Mouse (Mus musculus): ENCODE data around the gene Thsd4. TPM values are rescaled to one million over a fixed set of nuclear protein-coding genes. Genes with fewer than 3 reads are reported as not detected.

The Thsd4 gene
- polyA plus RNA-seq, 1 experiment from 2014 or later, result 24.5 TPM

DNA sequence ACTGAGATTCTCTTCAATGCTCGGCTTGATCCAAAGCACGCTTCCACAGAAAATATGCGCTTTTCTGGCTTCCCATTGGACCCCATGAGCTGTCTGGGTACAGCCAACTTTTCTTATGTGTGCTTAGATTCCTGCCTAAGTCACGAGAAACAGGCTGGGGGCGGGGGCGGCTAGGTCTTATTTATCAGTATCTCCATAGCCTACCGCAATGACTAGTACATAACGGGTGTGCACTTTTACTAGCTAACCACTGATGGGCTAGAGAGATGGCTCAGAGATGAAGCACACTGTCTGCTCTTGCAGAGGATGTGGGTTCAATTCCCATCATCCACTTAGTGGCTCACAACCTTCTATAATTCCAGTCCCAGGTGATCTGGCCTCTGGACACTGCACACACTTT, 121.8 kb downstream of the Thsd4 start:
- Histone ChIP-seq H3K27me3 (ENCODE audit: insufficient read depth, low read length) (no peaks in the 10 kb centered on the region; the same call in none of the 2 replicates), H3K9ac (replicated peaks; ENCODE audit: low read length) (no peak overlapping the region), H3K27ac (ENCODE audit: low read length) (no peak overlapping the region), H3K4me3 (ENCODE audit: low read length) (no peak overlapping the region), H3K4me1 (ENCODE audit: insufficient read depth, low read length) (peaks cover 21% of the 10 kb centered on the region), H3K9me3 (ENCODE audit: low read length) (no peaks in the 10 kb centered on the region), H3K36me3 (ENCODE audit: insufficient read depth, low read length) (no peaks in the 10 kb centered on the region), H3K4me2 (replicated peaks; ENCODE audit: low read depth, low read length) (no peak overlapping the region)
- WGBS, result 88% methylated on average over 8 of the region's 8 CpGs
- no peak for ATAC-seq (ENCODE audit: low FRiP score, low TSS enrichment)

DNA sequence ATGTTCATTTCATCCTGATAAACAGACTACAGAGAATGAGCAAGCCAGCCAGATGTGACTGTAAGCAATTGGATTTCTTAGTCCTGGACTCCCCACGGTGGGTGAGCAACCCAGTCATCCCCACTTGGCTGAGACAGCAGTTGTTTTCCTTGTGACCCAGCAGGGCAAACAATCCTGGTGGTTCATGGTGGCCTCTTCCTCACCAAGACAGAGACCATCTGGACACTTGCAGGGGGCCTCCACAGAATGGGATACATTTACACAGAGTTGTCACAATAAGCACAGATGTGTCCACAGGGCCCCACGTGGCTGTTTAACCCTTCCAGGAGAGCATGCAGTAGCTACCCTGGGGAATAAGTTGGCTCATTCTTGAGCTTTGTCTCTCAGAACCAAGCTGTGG, 123.8 kb downstream of the Thsd4 start:
- Histone ChIP-seq H3K9me3 (ENCODE audit: low read length) (no peaks in the 10 kb centered on the region), H3K27ac (ENCODE audit: low read length) (peak overlapping the region; percentile 11; the same call in 1 of the 2 replicates)
- WGBS, result 17% methylated on average over 2 of the region's 2 CpGs

GRCm38 (mm10) chr9:60396096-60396495, 125.8 kb downstream of the Thsd4 start:
- whole genome bisulfite sequencing, result 59% methylated on average over 3 of the region's 3 CpGs
- no peak overlapping the region for H3K4me3 ChIP-seq (ENCODE audit: low read length)
- no peak overlapping the region for H3K27ac ChIP-seq (ENCODE audit: low read length)
- no peak for ATAC-seq (ENCODE audit: low FRiP score, low TSS enrichment)
- H3K36me3 ChIP-seq (ENCODE audit: insufficient read depth, low read length), result peaks cover 4% of the 10 kb centered on the region; the same call in 1 of the 2 replicates
- H3K27me3 ChIP-seq (ENCODE audit: insufficient read depth, low read length), result no peaks in the 10 kb centered on the region; the same call in none of the 2 replicates
- H3K4me2 ChIP-seq (replicated peaks; ENCODE audit: low read depth, low read length), result no peak overlapping the region
- H3K4me1 ChIP-seq (ENCODE audit: insufficient read depth, low read length), result peaks cover 18% of the 10 kb centered on the region
- no peaks in the 10 kb centered on the region for H3K9me3 ChIP-seq (ENCODE audit: low read length)
- H3K9ac ChIP-seq (replicated peaks; ENCODE audit: low read length), result no peak overlapping the region

More for the DNA sequence above, 123.8 kb downstream of the Thsd4 start:
- Histone ChIP-seq H3K4me1 (ENCODE audit: insufficient read depth, low read length) (peaks cover 18% of the 10 kb centered on the region), H3K9ac (replicated peaks; ENCODE audit: low read length) (no peak overlapping the region), H3K4me2 (replicated peaks; ENCODE audit: low read depth, low read length) (no peak overlapping the region), H3K36me3 (ENCODE audit: insufficient read depth, low read length) (peaks cover 4% of the 10 kb centered on the region; the same call in 1 of the 2 replicates), H3K4me3 (ENCODE audit: low read length) (no peak overlapping the region), H3K27me3 (ENCODE audit: insufficient read depth, low read length) (no peaks in the 10 kb centered on the region; the same call in none of the 2 replicates)
- ATAC-seq (ENCODE audit: low FRiP score, low TSS enrichment), result peak; percentile 61; the same call in 1 of the 2 replicates

GRCm38 (mm10) chr9:60392916-60393315, 128.9 kb downstream of the Thsd4 start:
- H3K4me2 ChIP-seq (replicated peaks; ENCODE audit: low read depth, low read length), result no peak overlapping the region
- no peaks in the 10 kb centered on the region for H3K9me3 ChIP-seq (ENCODE audit: low read length)
- no peak overlapping the region for H3K27ac ChIP-seq (ENCODE audit: low read length)
- ATAC-seq (ENCODE audit: low FRiP score, low TSS enrichment), result no peak
- H3K4me1 ChIP-seq (ENCODE audit: insufficient read depth, low read length), result peaks cover 13% of the 10 kb centered on the region
- peaks cover 4% of the 10 kb centered on the region for H3K36me3 ChIP-seq (ENCODE audit: insufficient read depth, low read length)
- no peak overlapping the region for H3K4me3 ChIP-seq (ENCODE audit: low read length)
- H3K9ac ChIP-seq (replicated peaks; ENCODE audit: low read length), result no peak overlapping the region
- WGBS, result 82% methylated on average over 4 of the region's 4 CpGs
- H3K27me3 ChIP-seq (ENCODE audit: insufficient read depth, low read length), result no peaks in the 10 kb centered on the region; the same call in 1 of the 2 replicates

DNA sequence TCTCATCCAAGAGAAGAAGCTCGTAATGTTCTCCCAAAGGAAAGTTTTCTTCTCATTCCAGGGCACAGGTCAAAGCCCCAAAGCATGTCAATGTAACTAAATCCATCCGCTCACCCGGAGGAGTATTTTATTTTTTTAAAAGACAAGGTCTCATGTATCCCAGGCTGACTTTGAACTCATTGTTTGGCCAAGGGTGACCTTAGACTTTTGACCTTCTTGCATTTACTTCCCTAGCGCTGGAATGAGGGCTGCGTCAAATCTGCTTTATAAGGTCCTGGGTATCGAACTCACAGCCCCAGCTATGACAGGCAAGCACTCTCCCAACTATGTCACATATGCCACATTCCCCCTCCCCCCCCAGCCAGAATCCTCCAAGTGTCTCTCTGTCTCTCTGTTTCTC, 137.1 kb downstream of the Thsd4 start:
- Histone ChIP-seq H3K9ac (replicated peaks; ENCODE audit: low read length) (no peak overlapping the region), H3K4me3 (ENCODE audit: low read length) (no peak overlapping the region), H3K4me2 (replicated peaks; ENCODE audit: low read depth, low read length) (no peak overlapping the region), H3K9me3 (ENCODE audit: low read length) (no peaks in the 10 kb centered on the region), H3K27ac (ENCODE audit: low read length) (no peak overlapping the region), H3K27me3 (ENCODE audit: insufficient read depth, low read length) (no peaks in the 10 kb centered on the region), H3K4me1 (ENCODE audit: insufficient read depth, low read length) (peaks cover 3% of the 10 kb centered on the region; the same call in 1 of the 2 replicates), H3K36me3 (ENCODE audit: insufficient read depth, low read length) (no peaks in the 10 kb centered on the region)
- WGBS, result 30% methylated on average over 6 of the region's 6 CpGs
- no peak for ATAC-seq (ENCODE audit: low FRiP score, low TSS enrichment)

DNA sequence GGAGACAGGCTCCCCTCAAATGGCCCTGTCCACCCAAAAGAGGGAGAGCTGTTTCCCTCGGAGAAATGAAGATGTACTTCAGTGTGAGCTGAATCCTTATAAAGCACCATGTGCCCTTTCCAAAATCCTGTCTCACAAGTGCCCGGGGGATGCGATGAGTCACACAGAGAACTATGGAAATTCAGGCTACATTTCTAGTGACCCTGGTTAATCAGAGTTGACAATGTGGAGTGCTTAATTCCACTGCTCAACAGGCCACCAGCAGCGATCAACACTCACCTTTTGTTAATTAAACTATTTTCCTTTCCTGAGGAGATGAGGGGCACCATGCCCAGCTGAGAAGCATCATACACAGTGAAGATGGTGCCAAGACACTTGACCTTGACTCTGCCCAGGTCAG, 138.9 kb downstream of the Thsd4 start:
- H3K4me1 ChIP-seq (ENCODE audit: insufficient read depth, low read length), result peaks cover 3% of the 10 kb centered on the region; the same call in 1 of the 2 replicates
- ATAC-seq (ENCODE audit: low FRiP score, low TSS enrichment), result no peak
- no peak overlapping the region for H3K4me2 ChIP-seq (replicated peaks; ENCODE audit: low read depth, low read length)
- no peak overlapping the region for H3K4me3 ChIP-seq (ENCODE audit: low read length)
- no peak overlapping the region for H3K9ac ChIP-seq (replicated peaks; ENCODE audit: low read length)
- no peak overlapping the region for H3K27ac ChIP-seq (ENCODE audit: low read length)
- H3K27me3 ChIP-seq (ENCODE audit: insufficient read depth, low read length), result no peaks in the 10 kb centered on the region
- H3K36me3 ChIP-seq (ENCODE audit: insufficient read depth, low read length), result no peaks in the 10 kb centered on the region
- H3K9me3 ChIP-seq (ENCODE audit: low read length), result no peaks in the 10 kb centered on the region
- WGBS, result 79% methylated on average over 4 of the region's 4 CpGs

DNA sequence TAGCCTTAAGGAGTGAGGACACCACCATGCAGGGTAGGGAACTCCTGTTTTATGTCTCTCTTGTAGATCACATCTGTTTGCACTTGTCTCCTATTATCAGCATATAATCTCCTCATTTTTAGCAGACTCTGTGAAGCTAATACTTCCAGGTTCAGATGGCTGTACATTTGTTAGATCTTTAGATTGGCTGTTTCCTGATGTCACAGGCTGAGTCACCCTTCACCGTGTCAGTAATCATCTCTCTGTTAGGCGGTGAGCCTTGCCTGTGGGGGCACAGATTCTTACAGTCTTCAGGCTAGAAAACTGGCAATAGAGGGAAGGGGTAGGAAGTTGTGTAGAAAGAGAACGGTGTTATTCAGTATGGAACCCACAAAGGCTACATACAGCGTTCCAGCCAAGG, 139.3 kb downstream of the Thsd4 start:
- WGBS, result 71% methylated on average over 4 of the region's 4 CpGs
- Histone ChIP-seq H3K4me2 (replicated peaks; ENCODE audit: low read depth, low read length) (no peak overlapping the region), H3K9me3 (ENCODE audit: low read length) (no peaks in the 10 kb centered on the region), H3K27ac (ENCODE audit: low read length) (no peak overlapping the region), H3K36me3 (ENCODE audit: insufficient read depth, low read length) (no peaks in the 10 kb centered on the region), H3K27me3 (ENCODE audit: insufficient read depth, low read length) (no peaks in the 10 kb centered on the region), H3K9ac (replicated peaks; ENCODE audit: low read length) (no peak overlapping the region), H3K4me3 (ENCODE audit: low read length) (no peak overlapping the region), H3K4me1 (ENCODE audit: insufficient read depth, low read length) (peaks cover 3% of the 10 kb centered on the region; the same call in 1 of the 2 replicates)
- ATAC-seq (ENCODE audit: low FRiP score, low TSS enrichment), result no peak

DNA sequence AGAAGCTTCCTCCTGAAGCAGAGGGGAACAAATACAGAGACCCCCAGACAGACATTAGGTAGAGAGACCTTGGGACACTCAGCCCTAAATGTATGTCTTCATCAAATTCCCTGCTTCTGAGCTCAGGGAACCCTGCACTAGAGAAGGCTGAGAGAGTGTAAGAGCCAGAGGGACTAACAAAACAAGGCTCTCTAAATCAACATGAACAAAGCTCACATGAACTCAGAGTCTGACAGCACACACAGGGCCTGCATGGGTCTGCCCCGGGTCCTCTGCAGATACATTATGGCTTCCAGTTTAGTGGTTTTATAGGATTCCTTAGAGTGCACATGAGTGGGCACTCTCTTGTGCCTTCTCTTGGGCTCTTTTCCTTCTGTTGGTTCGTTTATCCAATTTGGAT, 140.8 kb downstream of the Thsd4 start:
- H3K4me1 ChIP-seq (ENCODE audit: insufficient read depth, low read length), result peaks cover 6% of the 10 kb centered on the region; the same call in 1 of the 2 replicates
- WGBS, result 71% methylated on average over 2 of the region's 2 CpGs
- no peak for ATAC-seq (ENCODE audit: low FRiP score, low TSS enrichment)
- H3K36me3 ChIP-seq (ENCODE audit: insufficient read depth, low read length), result no peaks in the 10 kb centered on the region
- no peaks in the 10 kb centered on the region for H3K27me3 ChIP-seq (ENCODE audit: insufficient read depth, low read length)
- H3K4me3 ChIP-seq (ENCODE audit: low read length), result no peak overlapping the region
- no peak overlapping the region for H3K4me2 ChIP-seq (replicated peaks; ENCODE audit: low read depth, low read length)
- H3K9me3 ChIP-seq (ENCODE audit: low read length), result no peaks in the 10 kb centered on the region
- H3K27ac ChIP-seq (ENCODE audit: low read length), result no peak overlapping the region
- H3K9ac ChIP-seq (replicated peaks; ENCODE audit: low read length), result no peak overlapping the region

DNA sequence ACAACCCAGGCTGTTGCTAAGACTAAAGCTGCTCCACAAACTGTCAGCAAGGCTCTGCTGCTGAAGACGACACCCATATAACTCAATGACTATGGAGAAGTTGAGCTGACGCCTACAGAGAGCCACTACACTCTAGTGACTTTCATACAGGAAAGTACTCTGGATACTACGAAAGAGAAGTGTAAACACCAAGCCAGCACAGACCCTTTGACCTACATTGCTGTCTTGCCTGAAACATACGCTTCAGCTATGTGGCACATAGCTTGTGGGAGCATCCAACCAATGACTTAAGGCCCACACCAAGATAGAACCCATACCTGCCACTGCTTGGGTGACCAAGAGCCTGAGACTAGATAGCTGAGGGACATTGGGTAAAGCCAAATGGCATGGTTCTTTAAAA, 141.3 kb downstream of the Thsd4 start:
- no peak overlapping the region for H3K4me2 ChIP-seq (replicated peaks; ENCODE audit: low read depth, low read length)
- no peak overlapping the region for H3K27ac ChIP-seq (ENCODE audit: low read length)
- peaks cover 8% of the 10 kb centered on the region; the same call in 1 of the 2 replicates for H3K4me1 ChIP-seq (ENCODE audit: insufficient read depth, low read length)
- ATAC-seq (ENCODE audit: low FRiP score, low TSS enrichment), result no peak
- no peaks in the 10 kb centered on the region for H3K36me3 ChIP-seq (ENCODE audit: insufficient read depth, low read length)
- H3K9me3 ChIP-seq (ENCODE audit: low read length), result no peaks in the 10 kb centered on the region
- H3K9ac ChIP-seq (replicated peaks; ENCODE audit: low read length), result no peak overlapping the region
- H3K4me3 ChIP-seq (ENCODE audit: low read length), result no peak overlapping the region
- no peaks in the 10 kb centered on the region for H3K27me3 ChIP-seq (ENCODE audit: insufficient read depth, low read length)
- 77% methylated on average over 4 of the region's 4 CpGs for WGBS

DNA sequence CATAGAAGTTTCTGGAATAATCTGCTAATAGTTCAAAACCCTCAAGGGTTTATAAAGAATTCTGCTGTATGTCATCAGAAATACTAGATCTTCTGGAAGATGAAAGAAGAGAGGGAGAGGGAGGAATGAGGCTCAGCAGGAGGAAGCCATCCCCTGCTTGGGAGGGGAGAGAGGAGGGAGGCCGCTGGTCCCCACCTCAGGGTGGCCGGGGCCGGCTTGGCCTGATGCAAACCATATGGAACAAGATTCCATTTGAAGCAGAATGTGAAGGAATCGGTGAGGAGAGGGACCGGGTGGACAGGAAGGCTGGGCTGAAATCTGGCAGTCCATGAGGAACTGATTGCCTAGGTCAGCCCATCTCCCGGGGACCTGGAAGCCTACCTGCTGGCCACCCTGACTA, 143.6 kb downstream of the Thsd4 start:
- WGBS, result 45% methylated on average over 6 of the region's 6 CpGs
- 0 out of 2 replicates have a peak, but pooled peaks have one; percentile 51 for ATAC-seq (ENCODE audit: low FRiP score, low TSS enrichment)
- H3K36me3 ChIP-seq (ENCODE audit: insufficient read depth, low read length), result 0 out of 2 replicates have a peak, but pooled peaks cover 3% of the 10 kb centered on the region
- no peak overlapping the region for H3K4me2 ChIP-seq (replicated peaks; ENCODE audit: low read depth, low read length)
- no peak overlapping the region for H3K9ac ChIP-seq (replicated peaks; ENCODE audit: low read length)
- peaks cover 4% of the 10 kb centered on the region for H3K4me1 ChIP-seq (ENCODE audit: insufficient read depth, low read length)
- no peaks in the 10 kb centered on the region for H3K27me3 ChIP-seq (ENCODE audit: insufficient read depth, low read length)
- no peak overlapping the region for H3K4me3 ChIP-seq (ENCODE audit: low read length)
- no peaks in the 10 kb centered on the region for H3K9me3 ChIP-seq (ENCODE audit: low read length)
- peak overlapping the region; percentile 53; the same call in 1 of the 2 replicates for H3K27ac ChIP-seq (ENCODE audit: low read length)

Measured in kidney, embryonic 16.5 days (tissue).